Mouse (Mus musculus): ENCODE measurements at regions not wholly inside any gene's neighbourhood (a gene's known extent, or its start where the extent isn't known, plus 50 kb on each side); places are given as distances from the start of the nearest gene placed in this dataset.
"Not testable (repeated sequence)": the region's sequence is repeated elsewhere in the genome, so short reads cannot be mapped to it uniquely, and the experiment has no call there.

DNA sequence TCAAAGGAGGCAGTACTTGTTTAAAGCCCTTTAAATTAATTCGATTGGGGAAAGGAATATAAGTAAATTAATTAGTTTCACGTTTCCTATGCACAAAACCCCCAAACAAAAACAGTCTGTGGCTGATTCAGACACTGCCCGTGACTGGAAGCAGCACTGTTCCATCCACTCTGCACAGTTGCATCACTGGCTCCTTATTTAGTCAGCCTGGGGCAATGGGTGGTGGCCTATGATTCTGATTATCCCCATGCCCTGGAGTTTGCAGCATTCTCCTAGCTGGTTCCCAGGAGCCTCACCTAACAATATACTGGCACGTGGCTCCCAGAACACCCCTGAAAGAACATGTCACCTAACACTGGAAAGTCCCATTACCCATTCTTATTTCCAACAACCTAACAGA is 99.6 kb upstream of the Fam78b start:
- TF ChIP-seq POLR2A (IDR thresholded peaks at IDR 0.05; ENCODE audit: borderline replicate concordance, extremely low read depth, insufficient read depth, insufficient read length, poor library complexity, severe bottlenecking) (no peak), CTCF (IDR thresholded peaks at IDR 0.05; ENCODE audit: borderline replicate concordance, extremely low read depth, insufficient read depth, insufficient read length) (no peak)

DNA sequence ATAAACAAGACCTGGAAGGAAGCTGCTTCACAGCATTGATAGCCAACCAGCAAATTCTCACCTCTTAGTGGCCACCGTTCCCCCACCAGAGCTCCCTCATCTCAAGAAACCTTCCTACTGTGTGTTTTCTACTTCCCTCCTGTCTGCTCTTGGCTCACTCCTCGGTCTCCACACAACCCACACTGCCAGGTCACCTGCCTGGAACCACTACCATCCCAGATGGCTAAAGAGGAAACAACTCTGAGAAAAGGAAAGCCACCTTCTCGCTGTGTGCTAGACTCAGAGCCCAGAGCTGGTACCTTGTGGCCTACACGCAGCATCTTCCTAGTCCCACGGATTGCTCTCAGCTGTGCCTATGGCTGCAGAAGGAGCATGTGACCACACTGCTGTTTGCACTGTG is 97.8 kb upstream of the Fam78b start:
- no peak for TF ChIP-seq POLR2A (IDR thresholded peaks at IDR 0.05; ENCODE audit: borderline replicate concordance, extremely low read depth, insufficient read depth, insufficient read length, poor library complexity, severe bottlenecking)
- TF ChIP-seq CTCF (IDR thresholded peaks at IDR 0.05; ENCODE audit: borderline replicate concordance, extremely low read depth, insufficient read depth, insufficient read length): no peak
- DNase-seq (ENCODE audit: low read depth): no peak

More for the DNA sequence above, 99.6 kb upstream of the Fam78b start:
- DNase-seq (ENCODE audit: low read depth): peak; percentile 42

DNA sequence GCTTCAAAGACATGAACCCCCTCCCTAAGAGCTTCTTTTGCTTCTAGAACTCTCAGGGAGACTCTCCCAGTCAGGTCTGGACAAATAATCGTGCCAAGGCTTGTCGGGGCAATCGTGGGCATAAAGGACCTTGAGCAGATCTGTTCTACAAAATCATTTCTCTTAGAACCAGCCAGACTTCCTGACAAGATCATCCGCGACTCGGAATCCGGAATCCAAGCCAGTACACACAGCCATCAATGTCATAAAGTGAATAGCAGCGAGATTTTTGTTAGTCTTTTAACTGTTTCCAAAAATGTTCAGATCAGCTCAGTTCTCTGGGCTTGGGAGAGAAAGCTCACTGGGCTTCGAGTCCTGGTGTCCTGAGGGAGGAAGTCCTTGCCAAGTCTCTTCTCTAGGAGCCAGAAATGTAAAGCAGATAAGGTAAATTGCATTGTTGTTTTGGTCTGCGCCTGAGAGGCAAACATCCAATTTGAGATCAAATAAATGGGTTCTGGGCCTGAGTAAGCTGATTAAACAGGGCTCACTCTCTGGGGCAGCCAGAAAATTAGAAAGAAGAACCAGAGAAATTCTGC is 92.9 kb upstream of the Fam78b start:
- TF ChIP-seq CTCF (IDR thresholded peaks at IDR 0.05; ENCODE audit: borderline replicate concordance, extremely low read depth, insufficient read depth, insufficient read length): no peak
- no peak for TF ChIP-seq POLR2A (IDR thresholded peaks at IDR 0.05; ENCODE audit: borderline replicate concordance, extremely low read depth, insufficient read depth, insufficient read length, poor library complexity, severe bottlenecking)
- DNase-seq (ENCODE audit: low read depth): peak; percentile 60

DNA sequence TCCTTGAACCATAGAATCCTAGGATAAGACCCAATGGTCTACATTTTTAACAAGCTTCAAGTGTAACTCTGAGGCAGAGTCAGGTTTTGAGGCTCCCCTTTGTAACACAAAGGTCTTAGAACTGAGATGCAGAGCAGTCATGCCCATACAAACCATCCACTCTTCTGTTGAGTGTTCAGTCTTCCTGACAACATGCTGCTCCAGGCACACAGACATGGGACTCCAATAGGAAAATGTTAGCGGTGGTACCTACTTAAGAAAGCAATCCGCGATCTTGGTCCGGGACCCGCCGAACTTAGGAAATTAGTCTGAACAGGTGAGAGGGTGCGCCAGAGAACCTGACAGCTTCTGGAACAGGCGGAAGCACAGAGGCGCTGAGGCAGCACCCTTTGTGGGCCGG is 89.0 kb upstream of the Fam78b start:
- DNase-seq (ENCODE audit: low read depth): not testable (repeated sequence)

DNA sequence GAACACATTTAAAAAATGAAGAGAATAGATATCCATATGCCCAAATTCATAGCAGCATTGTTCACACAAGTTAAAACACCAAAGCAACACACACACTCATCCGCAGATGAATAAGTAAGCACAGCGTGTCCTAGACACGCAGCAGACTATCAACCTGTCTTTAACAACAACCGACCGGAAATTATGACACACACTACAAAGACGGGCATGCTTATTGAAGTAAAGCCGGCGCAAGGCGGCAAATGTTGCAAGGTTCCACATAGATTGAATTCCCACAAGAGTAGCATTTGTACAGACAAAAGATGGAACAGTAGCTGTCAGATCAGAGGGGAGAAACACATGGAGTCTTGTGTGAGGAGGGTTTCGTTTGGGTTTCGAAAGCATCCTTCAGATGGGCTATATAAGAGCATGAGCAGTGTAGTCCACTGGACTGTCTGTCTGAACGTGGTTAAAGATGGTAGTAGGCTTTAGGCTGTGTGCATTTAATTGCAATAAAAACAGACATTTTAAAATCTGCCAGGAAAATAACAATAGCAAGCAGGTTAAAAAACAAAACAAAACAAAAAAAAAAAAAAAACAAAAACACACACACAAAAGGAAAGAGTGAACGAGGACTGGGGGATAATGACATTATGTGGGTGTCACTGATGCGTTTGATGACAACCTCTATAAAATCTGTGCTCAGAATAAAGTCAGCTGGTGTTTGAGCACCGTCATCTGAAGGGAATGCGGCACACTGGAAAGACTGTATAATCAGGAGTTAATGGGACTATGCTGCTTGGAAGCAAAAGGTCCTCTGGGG is 78.1 kb upstream of the Fam78b start:
- DNase-seq (ENCODE audit: low read depth): peak; percentile 69
- TF ChIP-seq POLR2A (IDR thresholded peaks at IDR 0.05; ENCODE audit: borderline replicate concordance, extremely low read depth, insufficient read depth, insufficient read length, poor library complexity, severe bottlenecking) (no peak), CTCF (IDR thresholded peaks at IDR 0.05; ENCODE audit: borderline replicate concordance, extremely low read depth, insufficient read depth, insufficient read length) (no peak)

DNA sequence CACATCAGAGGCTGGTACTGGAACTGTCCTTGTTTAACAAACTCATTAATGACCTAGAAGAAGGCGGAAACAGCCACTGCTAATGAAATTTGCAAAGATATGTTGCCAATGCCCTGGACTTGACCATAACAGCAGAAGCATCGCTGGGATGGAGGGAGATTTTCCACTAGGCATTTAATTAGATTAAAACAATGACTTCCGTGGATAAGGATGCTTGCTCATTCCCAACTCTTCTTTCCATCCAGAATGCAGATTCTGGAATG is 77.6 kb upstream of the Fam78b start:
- no peak for DNase-seq (ENCODE audit: low read depth)
- TF ChIP-seq CTCF (IDR thresholded peaks at IDR 0.05; ENCODE audit: borderline replicate concordance, extremely low read depth, insufficient read depth, insufficient read length): no peak
- TF ChIP-seq POLR2A (IDR thresholded peaks at IDR 0.05; ENCODE audit: borderline replicate concordance, extremely low read depth, insufficient read depth, insufficient read length, poor library complexity, severe bottlenecking): no peak

DNA sequence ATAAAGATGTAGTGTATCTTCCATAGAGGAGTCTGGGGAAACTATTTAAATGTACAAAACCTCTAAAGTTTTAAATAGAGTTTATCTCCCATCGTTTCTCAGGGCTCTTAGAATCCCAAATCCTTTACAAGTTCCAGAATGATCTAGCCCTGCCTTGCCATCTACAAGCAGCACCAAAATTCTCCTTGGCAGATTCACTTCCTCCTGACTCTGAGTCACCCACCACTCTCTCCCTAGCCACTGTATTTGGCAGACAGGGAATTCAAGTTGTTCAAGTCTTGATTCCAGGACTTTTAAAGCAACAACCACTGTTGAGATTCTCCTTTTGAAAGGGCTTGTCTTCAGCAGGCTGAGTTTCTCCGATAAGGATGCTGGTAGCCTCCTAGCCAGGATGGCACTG is 77.1 kb upstream of the Fam78b start:
- no peak for DNase-seq (ENCODE audit: low read depth)
- TF ChIP-seq CTCF (IDR thresholded peaks at IDR 0.05; ENCODE audit: borderline replicate concordance, extremely low read depth, insufficient read depth, insufficient read length): no peak
- no peak for TF ChIP-seq POLR2A (IDR thresholded peaks at IDR 0.05; ENCODE audit: borderline replicate concordance, extremely low read depth, insufficient read depth, insufficient read length, poor library complexity, severe bottlenecking)

DNA sequence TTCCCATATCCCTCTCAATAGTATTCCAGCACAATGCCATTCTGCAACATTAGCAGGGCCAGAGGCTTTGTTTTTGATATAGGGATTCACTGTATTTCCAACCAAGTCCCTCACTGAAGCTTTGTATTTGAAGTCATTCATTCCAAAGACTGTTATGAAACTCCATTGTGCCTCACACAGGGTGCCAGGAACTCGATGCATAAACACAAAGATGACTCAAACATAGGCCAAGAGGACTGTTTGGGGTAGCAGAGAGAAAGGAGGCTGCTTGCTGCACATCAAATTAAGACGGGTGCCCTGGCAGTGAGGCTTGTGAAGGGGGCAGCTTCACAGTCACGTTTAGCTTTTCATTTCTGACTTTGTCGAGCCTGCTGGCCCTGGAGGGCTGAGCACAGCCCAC is 75.1 kb upstream of the Fam78b start:
- DNase-seq (ENCODE audit: low read depth): peak; percentile 43
- TF ChIP-seq CTCF (IDR thresholded peaks at IDR 0.05; ENCODE audit: borderline replicate concordance, extremely low read depth, insufficient read depth, insufficient read length) (no peak), POLR2A (IDR thresholded peaks at IDR 0.05; ENCODE audit: borderline replicate concordance, extremely low read depth, insufficient read depth, insufficient read length, poor library complexity, severe bottlenecking) (no peak)

DNA sequence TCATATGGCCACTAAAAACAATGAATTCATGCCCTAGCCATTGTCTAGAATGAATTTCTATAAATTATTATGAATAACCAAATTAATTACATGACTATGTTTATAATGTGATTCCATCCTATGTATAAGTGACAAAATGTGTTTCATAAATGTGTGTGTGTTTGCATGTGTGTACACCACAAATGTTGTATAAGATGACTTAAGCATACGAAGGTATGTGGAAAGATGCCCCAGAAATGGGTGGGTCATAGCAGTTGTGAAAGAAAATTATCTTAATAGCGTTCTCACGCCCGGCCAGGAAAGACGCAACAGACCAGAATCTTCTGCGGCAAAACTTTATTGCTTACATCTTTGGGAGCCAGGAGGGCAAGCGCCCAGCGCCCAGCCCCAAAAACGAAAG is 61.5 kb upstream of the Fam78b start:
- DNase-seq (ENCODE audit: low read depth): peak; percentile 7

DNA sequence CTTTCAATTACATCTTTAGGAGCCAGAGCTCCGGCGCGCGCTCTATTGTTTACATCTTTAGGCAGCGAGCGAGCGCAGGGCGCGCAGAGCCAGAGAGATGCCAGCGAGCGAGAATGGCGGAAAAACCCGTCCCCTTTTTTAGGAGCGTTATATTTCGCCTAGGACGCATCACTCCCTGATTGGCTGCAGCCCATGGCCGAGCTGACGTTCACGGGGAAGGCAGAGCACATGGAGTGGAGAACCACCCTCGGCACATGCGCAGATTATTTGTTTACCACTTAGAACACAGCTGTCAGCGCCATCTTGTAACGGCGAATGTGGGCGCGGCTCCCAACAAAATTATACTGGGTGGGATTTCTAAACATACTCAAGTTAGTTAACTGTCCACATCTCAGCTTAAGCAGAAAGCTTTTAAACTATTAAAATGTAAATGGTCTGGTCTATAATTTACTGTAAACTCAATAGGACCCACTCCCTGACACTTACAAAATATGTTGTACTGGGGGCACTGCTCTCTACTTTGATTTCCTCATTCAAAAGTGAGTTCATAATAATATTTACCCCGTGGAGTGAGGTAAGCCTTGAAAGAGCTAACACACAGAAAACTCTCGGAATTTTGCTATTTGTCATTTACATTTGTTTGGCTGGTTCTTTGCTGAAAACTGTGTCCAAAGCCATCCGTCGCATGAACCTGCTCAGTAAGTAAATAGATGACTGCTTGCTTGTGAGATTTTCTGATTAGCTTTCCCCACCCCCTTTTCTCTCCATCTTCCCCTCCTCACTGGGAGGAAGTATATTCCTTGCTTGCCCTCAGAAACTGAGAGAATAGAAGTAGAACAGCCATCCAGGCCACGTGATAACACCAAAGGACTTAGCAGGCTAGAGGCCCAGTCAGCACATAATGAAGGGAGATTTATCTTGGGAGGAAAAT is 60.8 kb upstream of the Fam78b start:
- DNase-seq (ENCODE audit: low read depth): peak; percentile 82

DNA sequence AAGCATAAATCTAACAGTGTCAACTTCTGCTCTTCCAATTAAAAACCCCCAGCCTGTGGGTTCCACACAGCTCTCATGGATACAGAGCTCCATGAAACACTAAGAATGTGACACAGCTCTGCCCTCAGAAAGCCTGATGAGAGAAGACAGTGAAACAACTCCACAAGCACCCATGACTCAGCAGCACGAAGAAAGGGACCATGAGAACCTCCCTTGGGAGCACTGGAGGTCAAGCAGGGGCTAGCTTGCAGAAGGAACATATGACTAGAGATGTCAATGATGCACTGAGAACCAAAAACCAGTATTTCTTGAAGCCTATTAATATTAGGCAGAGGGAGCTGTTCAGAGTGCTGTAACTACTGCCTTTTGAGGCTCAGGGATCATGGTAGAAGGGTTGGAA is 59.0 kb upstream of the Fam78b start:
- no peak for TF ChIP-seq POLR2A (IDR thresholded peaks at IDR 0.05; ENCODE audit: borderline replicate concordance, extremely low read depth, insufficient read depth, insufficient read length, poor library complexity, severe bottlenecking)
- TF ChIP-seq CTCF (IDR thresholded peaks at IDR 0.05; ENCODE audit: borderline replicate concordance, extremely low read depth, insufficient read depth, insufficient read length): no peak
- DNase-seq (ENCODE audit: low read depth): no peak

DNA sequence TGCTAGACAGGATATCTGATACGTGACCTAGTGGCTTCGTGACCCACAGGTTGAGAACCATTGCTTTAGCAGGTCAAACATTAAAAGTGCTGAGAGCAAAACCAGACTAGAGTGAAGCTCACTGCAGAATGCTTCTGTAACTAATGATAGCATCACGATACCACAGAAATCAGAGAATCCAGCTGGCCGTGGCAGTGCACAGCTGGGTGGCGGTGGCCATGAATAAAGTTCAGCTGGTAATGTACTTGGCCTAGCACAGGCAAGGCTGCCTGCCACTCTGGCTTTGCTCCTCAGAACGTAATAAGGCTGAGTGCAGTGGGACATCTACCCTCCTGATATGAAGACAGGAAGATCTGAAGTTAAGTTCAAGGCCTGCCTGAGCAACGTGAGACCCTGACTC is 56.7 kb upstream of the Fam78b start:
- TF ChIP-seq POLR2A (IDR thresholded peaks at IDR 0.05; ENCODE audit: borderline replicate concordance, extremely low read depth, insufficient read depth, insufficient read length, poor library complexity, severe bottlenecking) (no peak), CTCF (IDR thresholded peaks at IDR 0.05; ENCODE audit: borderline replicate concordance, extremely low read depth, insufficient read depth, insufficient read length) (no peak)
- DNase-seq (ENCODE audit: low read depth): no peak
